Comparison of ENCODE assay signal across 8 mouse cellular contexts in the genomic region with DNA sequence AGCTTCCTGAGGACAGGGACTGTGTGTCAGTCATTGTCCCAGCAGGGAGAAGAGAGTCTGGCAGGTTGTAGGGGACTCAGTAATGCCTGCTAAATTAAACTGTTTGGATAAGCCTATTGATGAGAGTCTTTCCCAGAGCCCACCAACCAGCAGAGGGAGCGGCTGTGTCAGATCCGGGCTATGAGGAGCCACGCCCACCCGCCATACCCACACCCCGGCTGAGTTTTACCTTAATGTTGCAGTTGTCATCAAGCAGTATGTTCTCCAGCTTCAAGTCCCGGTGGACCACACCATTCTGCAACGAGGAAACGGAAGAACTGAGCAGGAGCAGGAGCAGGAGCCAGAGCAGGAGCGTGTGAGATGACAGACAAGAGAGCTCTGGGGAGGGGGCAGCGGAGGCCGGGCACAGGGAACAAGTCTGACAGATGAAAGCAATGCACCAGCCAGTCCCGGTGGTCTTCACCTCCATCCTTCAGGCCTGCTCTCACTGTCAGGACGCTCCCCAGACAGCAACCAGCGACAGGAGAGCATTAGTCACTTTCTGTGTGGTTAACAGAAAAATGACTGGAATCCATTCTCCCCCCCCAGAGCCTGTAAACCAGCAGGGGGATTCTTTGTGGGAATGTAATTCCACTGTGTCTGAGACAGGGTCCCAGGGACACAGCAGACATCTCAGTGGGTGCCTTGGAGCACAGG. TPM values are rescaled to one million over a fixed set of nuclear protein-coding genes. Genes with fewer than 3 reads are reported as not detected.
DNase-seq lines count a peak whose midpoint lies in the region; ATAC-seq and TF ChIP-seq lines count a peak whose summit lies in the region.

No protein-coding gene starts in this region.

- no peak for TF ChIP-seq POLR2A in cortical plate, adult 2 months (IDR thresholded peaks at IDR 0.05; ENCODE audit: extremely low read depth, insufficient read depth, low read length)

- peaks cover 3% of the 10 kb centered on the region; the same call in 1 of the 2 replicates for H3K36me3 ChIP-seq in hindbrain, embryonic 14.5 days (replicated peaks; ENCODE audit: control insufficient read depth, insufficient read depth)
- no peaks in the 10 kb centered on the region for H3K36me3 ChIP-seq in midbrain, embryonic 11.5 days (ENCODE audit: control insufficient read depth, insufficient read depth, low read length)

- no peak for ATAC-seq in hindbrain, embryonic 14.5 days (ENCODE audit: low FRiP score)
- ATAC-seq in midbrain, embryonic 11.5 days (ENCODE audit: low FRiP score): peak; percentile 36; the same call in 1 of the 2 replicates

- no peaks in the 10 kb centered on the region for H3K27me3 ChIP-seq in hindbrain, embryonic 14.5 days (ENCODE audit: control insufficient read depth, insufficient read depth, low read length)
- no peaks in the 10 kb centered on the region for H3K27me3 ChIP-seq in midbrain, embryonic 11.5 days (ENCODE audit: control insufficient read depth, insufficient read depth, low read length)

- H3K9ac ChIP-seq in hindbrain, embryonic 14.5 days: 0 out of 2 replicates have a peak overlapping the region, but pooled peaks have one; percentile 17
- no peak overlapping the region for H3K9ac ChIP-seq in midbrain, embryonic 11.5 days (ENCODE audit: low read length)

- 20% methylated on average over 14 of the region's 14 CpGs for WGBS in hindbrain, embryonic 14.5 days
- 32% methylated on average over 14 of the region's 14 CpGs for WGBS in midbrain, embryonic 11.5 days

- peak overlapping the region; percentile 83 for H3K27ac ChIP-seq in layer of hippocampus, adult 2 months
- H3K27ac ChIP-seq in cortical plate, adult 2 months (ENCODE audit: insufficient read depth, low read length): peak overlapping the region; percentile 15; the same call in 1 of the 2 replicates
- peak overlapping the region; percentile 29; the same call in 1 of the 2 replicates for H3K27ac ChIP-seq in hindbrain, embryonic 14.5 days
- peak overlapping the region; percentile 51; the same call in 1 of the 2 replicates for H3K27ac ChIP-seq in midbrain, embryonic 11.5 days (ENCODE audit: low read depth, low read length)

- peak; percentile 72 for TF ChIP-seq CTCF in layer of hippocampus, adult 2 months (conservative IDR thresholded peaks at IDR 0.05)
- TF ChIP-seq CTCF in cortical plate, adult 2 months (IDR thresholded peaks at IDR 0.05; ENCODE audit: extremely low read depth, insufficient read depth, low read length): 0 out of 2 replicates have a peak, but pooled peaks have one; percentile 8

- no peaks in the 10 kb centered on the region for H3K9me3 ChIP-seq in hindbrain, embryonic 14.5 days (ENCODE audit: control insufficient read depth, low read length)
- no peaks in the 10 kb centered on the region for H3K9me3 ChIP-seq in midbrain, embryonic 11.5 days (ENCODE audit: control insufficient read depth, low read length)

- DNase-seq in layer of hippocampus, adult 2 months (ENCODE audit: low spot score in 2 of 2): peak in 1 of 2 experiments; percentile 59
- no peak for DNase-seq in layer of hippocampus, postnatal 36 days
- no peak for DNase-seq in hindbrain, embryonic 14.5 days (ENCODE audit: low spot score)
- DNase-seq in midbrain, embryonic 11.5 days (ENCODE audit: low spot score, missing footprints): no peak
- DNase-seq in adrenal gland, adult 18-20 months (ENCODE audit: low spot score in 2 of 2): no peak
- no peak for DNase-seq in adrenal gland, postnatal 14 days
- DNase-seq in adrenal gland, adult (ENCODE audit: inconsistent age in 2 of 2, low spot score in 1 of 2): no peak

- H3K4me1 ChIP-seq in cortical plate, adult 2 months (ENCODE audit: control insufficient read depth, insufficient read depth, low read length): peaks cover 45% of the 10 kb centered on the region
- peaks cover 50% of the 10 kb centered on the region for H3K4me1 ChIP-seq in hindbrain, embryonic 14.5 days (replicated peaks; ENCODE audit: control insufficient read depth, insufficient read depth, low read length)
- H3K4me1 ChIP-seq in midbrain, embryonic 11.5 days (ENCODE audit: control insufficient read depth, insufficient read depth, low read length): peaks cover 37% of the 10 kb centered on the region

- H3K4me3 ChIP-seq in layer of hippocampus, adult 2 months: peak overlapping the region; percentile 15; the same call in 1 of the 2 replicates
- no peak overlapping the region for H3K4me3 ChIP-seq in cortical plate, adult 2 months (ENCODE audit: insufficient read depth, low read length)
- H3K4me3 ChIP-seq in hindbrain, embryonic 14.5 days (replicated peaks; ENCODE audit: low read length): no peak overlapping the region
- no peak overlapping the region for H3K4me3 ChIP-seq in midbrain, embryonic 11.5 days (ENCODE audit: low read depth, low read length)

- H3K4me2 ChIP-seq in hindbrain, embryonic 14.5 days (replicated peaks): peak overlapping the region; percentile 26
- no peak overlapping the region for H3K4me2 ChIP-seq in midbrain, embryonic 11.5 days

RNA-seq across cellular contexts. Expression of a gene that starts 48.2 kb away (rescaled TPM):
- total RNA-seq in layer of hippocampus, adult 2 months (2021): 10 to 100 TPM; 47.9 to 51.4 TPM
- 10 to 100 TPM; 54.7 to 55.6 TPM for total RNA-seq in layer of hippocampus, postnatal 36 days (2021)
- 39.2 and 43.7 TPM in 2 replicates for polyA plus RNA-seq in cortical plate, adult 2 months (2012; rRNA removed)
- polyA plus RNA-seq in hindbrain, embryonic 14.5 days (2014; fragmentation: Nextera tagmentation; extraction: Ambion mirVana): 4.9 TPM in 2 replicates
- polyA plus RNA-seq in midbrain, embryonic 11.5 days (2014; fragmentation: Nextera tagmentation; extraction: Ambion mirVana): 4.8 TPM in 2 replicates
- total RNA-seq in adrenal gland, adult 18-20 months (2021): 1 to 10 TPM; 5.4 to 6.8 TPM
- 7.0 and 9.5 TPM in 2 replicates for total RNA-seq in adrenal gland, postnatal 14 days (2021)

Comparison
In these comparisons a context has a peak if more than half of its experiments do, and no peak if none do; other contexts are left out.
1. H3K27ac ChIP-seq: peak in every context shown above with its lines; median percentile 83 in layer of hippocampus, adult 2 months; 51 in midbrain, embryonic 11.5 days; 29 in hindbrain, embryonic 14.5 days; 15 in cortical plate, adult 2 months.